Comparison of ENCODE assay signal across 9 mouse cellular contexts in the genomic region with DNA sequence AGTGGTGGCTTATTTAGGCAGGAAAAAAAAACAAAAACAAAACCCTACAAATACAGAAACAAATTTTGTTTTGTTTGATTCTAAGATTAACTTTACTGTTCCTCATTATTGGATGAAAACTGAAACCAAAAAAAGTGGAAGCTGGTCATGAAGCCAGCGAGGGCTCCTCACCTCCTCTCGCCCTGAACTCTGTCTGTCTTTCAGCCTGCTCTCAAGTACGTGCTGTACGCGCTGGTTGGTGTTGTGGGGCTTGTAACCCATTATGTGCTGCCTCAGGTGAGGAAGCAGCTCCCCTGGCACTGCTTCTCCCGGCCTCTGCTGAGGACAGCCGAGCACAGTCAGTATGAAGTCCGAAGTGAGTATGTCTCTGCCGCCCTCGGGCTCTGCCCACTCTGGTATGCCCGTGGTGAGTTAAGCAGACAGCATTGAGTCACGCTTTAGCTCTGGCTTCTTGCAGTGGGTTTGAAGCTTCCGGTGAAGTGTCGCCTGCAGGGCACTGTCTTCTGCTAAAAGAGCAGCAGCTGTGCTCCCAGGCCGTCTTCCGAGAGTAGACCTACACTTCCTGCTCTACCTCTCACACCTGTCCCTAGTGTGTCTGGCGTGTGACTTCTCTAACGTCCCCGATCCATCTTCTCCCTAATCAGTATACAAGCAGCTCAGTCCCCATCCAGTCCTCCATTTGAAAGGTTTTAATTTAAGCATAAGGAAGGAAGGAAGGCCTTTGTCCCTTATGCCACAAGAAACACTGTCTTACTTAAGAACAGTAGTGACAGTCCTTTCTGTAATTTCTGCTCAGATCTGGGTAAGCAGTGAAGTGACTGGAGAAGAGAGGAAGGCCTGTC.
DNase-seq lines count a peak whose midpoint lies in the region; ATAC-seq and TF ChIP-seq lines count a peak whose summit lies in the region.
"Had no signal": no experiment of that assay in that cellular context is flagged by ENCODE, and none has a peak within 500 bp of the region (broad histone marks: within the 10 kb centered on the region; RNA-seq: fewer than 3 reads in every experiment).

No protein-coding gene starts in this region.

- ATAC-seq in G1E (ENCODE audit: extremely low read depth, insufficient number of reproducible peaks, low FRiP score, poor library complexity, severe bottlenecking) = no peak
- ATAC-seq in lung, embryonic 14.5 days (ENCODE audit: insufficient read depth) = peak; percentile 35; the same call in 1 of the 2 replicates

- H3K27me3 ChIP-seq in G1E (ENCODE audit: insufficient read depth, low read length) = peaks cover 9% of the 10 kb centered on the region; the same call in 1 of the 2 replicates
- no peaks in the 10 kb centered on the region for H3K27me3 ChIP-seq in lung, embryonic 14.5 days (ENCODE audit: insufficient read depth, low read length)
- H3K27me3 ChIP-seq in splenic B cell, adult 2 months (ENCODE audit: control insufficient read depth, insufficient read depth, low read length, poor library complexity, severe bottlenecking) = no peaks in the 10 kb centered on the region
- no peaks in the 10 kb centered on the region for H3K27me3 ChIP-seq in cerebellum, adult 2 months (ENCODE audit: control insufficient read depth, insufficient read depth, low read length)

- TF ChIP-seq POLR2A in cerebellum, adult 2 months (IDR thresholded peaks at IDR 0.05; ENCODE audit: borderline replicate concordance, insufficient read depth, low read length) = no peak

- no peak overlapping the region for H3K9ac ChIP-seq in lung, embryonic 14.5 days

- no peak for TF ChIP-seq CTCF in G1E (IDR thresholded peaks at IDR 0.05; ENCODE audit: low read depth, low read length)
- TF ChIP-seq CTCF in lung, embryonic 14.5 days (IDR thresholded peaks at IDR 0.05; ENCODE audit: low read depth) = no peak
- no peak for TF ChIP-seq CTCF in cerebellum, adult 2 months (IDR thresholded peaks at IDR 0.05; ENCODE audit: borderline replicate concordance, insufficient read depth, low read depth, low read length)

- H3K4me3 ChIP-seq in G1E (ENCODE audit: low read depth, low read length) = 0 out of 2 replicates have a peak overlapping the region, but pooled peaks have one; percentile 2
- no peak overlapping the region for H3K4me3 ChIP-seq in lung, embryonic 14.5 days (ENCODE audit: low read depth, low read length)
- H3K4me3 ChIP-seq in cerebellum, adult 2 months (replicated peaks; ENCODE audit: insufficient read depth, low read depth, low read length) = no peak overlapping the region

- H3K27ac ChIP-seq in lung, embryonic 14.5 days (ENCODE audit: low read depth) = peak overlapping the region; percentile 89
- no peak overlapping the region for H3K27ac ChIP-seq in cerebellum, adult 2 months (ENCODE audit: insufficient read depth, low read length)

- H3K9me3 ChIP-seq in G1E (replicated peaks) = no peaks in the 10 kb centered on the region
- no peaks in the 10 kb centered on the region for H3K9me3 ChIP-seq in lung, embryonic 14.5 days (ENCODE audit: low read depth, low read length)

- DNase-seq in left cerebral cortex, adult 11 months (ENCODE audit: low spot score) = peak; percentile 11
- DNase-seq in left cerebral cortex, postnatal 10 days (ENCODE audit: extremely low spot score in 1 of 2, low spot score in 2 of 2) = no peak
- DNase-seq in G1E (ENCODE audit: low spot score) = no peak
- peak; percentile 11 for DNase-seq in lung, embryonic 14.5 days
- DNase-seq in splenic B cell, adult 2 months (ENCODE audit: low read depth, low spot score) = peak; percentile 46
- no peak for DNase-seq in cerebellum, adult 2 months
- no peak for DNase-seq in cerebellum, adult 11-12 months
- DNase-seq in urinary bladder, postnatal 4 days (ENCODE audit: low spot score in 2 of 2) = no peak
- DNase-seq: gastrocnemius, postnatal 14 days had no signal

- no peaks in the 10 kb centered on the region for H3K4me1 ChIP-seq in G1E (ENCODE audit: insufficient read depth, low read depth, low read length)
- no peaks in the 10 kb centered on the region for H3K4me1 ChIP-seq in lung, embryonic 14.5 days (ENCODE audit: insufficient read depth)
- H3K4me1 ChIP-seq in cerebellum, adult 2 months (ENCODE audit: control insufficient read depth, insufficient read depth, low read length) = no peaks in the 10 kb centered on the region

- no peaks in the 10 kb centered on the region for H3K36me3 ChIP-seq in G1E (replicated peaks)
- H3K36me3 ChIP-seq in lung, embryonic 14.5 days (ENCODE audit: insufficient read depth) = peaks cover 59% of the 10 kb centered on the region
- 0 out of 2 replicates have a peak, but pooled peaks cover 2% of the 10 kb centered on the region for H3K36me3 ChIP-seq in splenic B cell, adult 2 months (ENCODE audit: control insufficient read depth, insufficient read depth, low read length, poor library complexity, severe bottlenecking)

- intact Hi-C loops in left cerebral cortex, postnatal 10 days (cut with DNase I) = loop anchor here (5.0 kb wide), 1 partner anchor 174 kb away; no protein-coding TSS in a partner anchor

- no peak overlapping the region for H3K4me2 ChIP-seq in lung, embryonic 14.5 days

- 68% methylated on average over 19 of the region's 19 CpGs for WGBS in lung, embryonic 14.5 days
- WGBS in cerebellum, adult 2 months = 90% methylated on average over 19 of the region's 19 CpGs

Comparison
In these comparisons a context has a peak if more than half of its experiments do, and no peak if none do; other contexts are left out.
1. DNase-seq: peak in left cerebral cortex, adult 11 months (single experiment), lung, embryonic 14.5 days (single experiment) and splenic B cell, adult 2 months (single experiment); none in left cerebral cortex, postnatal 10 days (0 of 2), G1E (single experiment), cerebellum, adult 2 months (0 of 2), cerebellum, adult 11-12 months (single experiment) and urinary bladder, postnatal 4 days (0 of 2).